Mouse (Mus musculus) heart, embryonic 14.5 days (tissue): ENCODE results near the gene Usp53. TPM values are rescaled to one million over a fixed set of nuclear protein-coding genes. Genes with fewer than 3 reads are reported as not detected.

Source experiments
- ATAC-seq: fragments of 200-750 bp; cut with Nextera tagmentation; 2 replicates; pipeline ENCODE4 v1.8.0; 2017; ENCODE audit warnings: low read depth, moderate TSS enrichment; ENCODE audit not compliant: insufficient number of reproducible peaks, insufficient read depth, low FRiP score
- H3K27ac ChIP-seq, 2 experiments: fragments of 200-500 bp in 1 of 2; fragments of 300-500 bp in 1 of 2; sonication (generic) in 1 of 2; replicated peaks in 1 of 2; 2 replicates each; pipeline ENCODE4 v1.5.1; 2012 to 2014; ENCODE audit warnings: low read depth in 2 of 2, low read length in 2 of 2, control low read depth in 1 of 2, mild to moderate bottlenecking in 1 of 2, mixed read lengths in 1 of 2; ENCODE audit not compliant: control insufficient read depth in 1 of 2, insufficient read depth in 1 of 2
- H3K27me3 ChIP-seq: fragments of 300-500 bp; sonication (generic); 2 replicates; pipeline ENCODE4 v1.6.1; 2014; ENCODE audit warnings: mild to moderate bottlenecking, low read length, control low read depth; ENCODE audit not compliant: control insufficient read depth, insufficient read depth
- H3K36me3 ChIP-seq: fragments of 300-500 bp; sonication (generic); 2 replicates; pipeline ENCODE4 v1.6.1; 2014; ENCODE audit warnings: mild to moderate bottlenecking, control low read depth, low read length, mixed read lengths; ENCODE audit not compliant: control insufficient read depth, insufficient read depth
- H3K4me1 ChIP-seq, 2 experiments: fragments of 200-500 bp in 1 of 2; fragments of 300-500 bp in 1 of 2; sonication (generic) in 1 of 2; 2 replicates each; pipeline ENCODE4 v1.6.1; 2012 to 2014; ENCODE audit warnings: low read length in 2 of 2, control low read depth in 1 of 2, mixed read lengths in 1 of 2; ENCODE audit not compliant: control insufficient read depth in 2 of 2, insufficient read depth in 2 of 2
- H3K4me2 ChIP-seq: fragments of 300-500 bp; sonication (generic); 2 replicates; pipeline ENCODE4 v1.6.1; 2014; ENCODE audit warnings: mild to moderate bottlenecking, low read length
- H3K4me3 ChIP-seq, 2 experiments: fragments of 200-500 bp in 1 of 2; fragments of 300-500 bp in 1 of 2; sonication (generic) in 1 of 2; 2 replicates each; pipeline ENCODE4 v1.5.1; 2012 to 2014; ENCODE audit warnings: low read length in 2 of 2, mild to moderate bottlenecking in 2 of 2, control low read depth in 1 of 2, low read depth in 1 of 2, moderate library complexity in 1 of 2; ENCODE audit not compliant: control insufficient read depth in 1 of 2, insufficient read depth in 1 of 2
- H3K9ac ChIP-seq: fragments of 300-500 bp; sonication (generic); 2 replicates; pipeline ENCODE4 v1.6.1; 2014; ENCODE audit warnings: mild to moderate bottlenecking, low read length
- H3K9me3 ChIP-seq: fragments of 300-500 bp; sonication (generic); 2 replicates; pipeline ENCODE4 v1.6.1; 2016; ENCODE audit warnings: low read length, control low read depth; ENCODE audit not compliant: control insufficient read depth
- WGBS: fragments of 180-500 bp; shearing (Covaris S2); extraction: QIAGEN DNeasy Blood & Tissue Kit; methylation state at CpG from one replicate; pipeline ENCODE4 v1.1.7; 2014; 5-methylcytosine and 5-hydroxymethylcytosine counted together
- polyA plus RNA-seq: library from polyadenylated mRNA; unstranded; fragments of >200 nt; fragmentation: Nextera tagmentation; extraction: Ambion mirVana; gene quantifications from 2 replicates; pipeline ENCODE4 v1.2.1, GENCODE M21; 2014

The Usp53 gene
- polyA plus RNA-seq, 1 experiment from 2014 or later = 9.7 TPM

- no peaks in the 10 kb centered on the region for H3K27me3 ChIP-seq
- WGBS = 0% methylated on average over 30 of the region's 30 CpGs
- ATAC-seq = peak; percentile 81
Observed at GRCm38 (mm10) chr3:122983849-122984248, 461 bp downstream of the Usp53 start.

GRCm38 (mm10) chr3:122975964-122976363 is 8.3 kb downstream of the Usp53 start:
- Histone ChIP-seq H3K9ac (no peak overlapping the region), H3K27ac (no peak overlapping the region), H3K9me3 (no peaks in the 10 kb centered on the region), H3K36me3 (0 out of 2 replicates have a peak, but pooled peaks cover 10% of the 10 kb centered on the region), H3K4me1 (peaks cover 2 to 14% of the 10 kb centered on the region in 2 experiments), H3K4me2 (no peak overlapping the region), H3K27me3 (no peaks in the 10 kb centered on the region), H3K4me3 (no peak overlapping the region)
- 83% methylated on average over 1 of the region's 1 CpGs for WGBS
- no peak for ATAC-seq

More at GRCm38 (mm10) chr3:122983849-122984248, 461 bp downstream of the Usp53 start:
- Histone ChIP-seq H3K4me3 (peak overlapping the region; percentile 82 to 88), H3K9ac (peak overlapping the region; percentile 90), H3K4me2 (peak overlapping the region; percentile 71), H3K36me3 (0 out of 2 replicates have a peak, but pooled peaks cover 3% of the 10 kb centered on the region), H3K9me3 (no peaks in the 10 kb centered on the region), H3K27ac (peak overlapping the region; percentile 95 to 97), H3K4me1 (peaks cover 9 to 20% of the 10 kb centered on the region in 2 experiments)

GRCm38 (mm10) chr3:122975363-122975762 is 8.9 kb downstream of the Usp53 start:
- H3K4me1 ChIP-seq = peaks cover 2 to 14% of the 10 kb centered on the region in 2 experiments
- no peaks in the 10 kb centered on the region for H3K9me3 ChIP-seq
- H3K4me3 ChIP-seq = no peak overlapping the region
- no peaks in the 10 kb centered on the region for H3K27me3 ChIP-seq
- no peak for ATAC-seq
- H3K9ac ChIP-seq = no peak overlapping the region
- 71% methylated on average over 4 of the region's 4 CpGs for WGBS
- 0 out of 2 replicates have a peak, but pooled peaks cover 10% of the 10 kb centered on the region for H3K36me3 ChIP-seq
- H3K4me2 ChIP-seq = no peak overlapping the region
- no peak overlapping the region for H3K27ac ChIP-seq

GRCm38 (mm10) chr3:122974833-122975232 is 9.5 kb downstream of the Usp53 start:
- Histone ChIP-seq H3K4me3 (no peak overlapping the region), H3K4me1 (peaks cover 2 to 14% of the 10 kb centered on the region in 2 experiments), H3K9me3 (no peaks in the 10 kb centered on the region), H3K27me3 (no peaks in the 10 kb centered on the region), H3K27ac (no peak overlapping the region), H3K9ac (no peak overlapping the region), H3K36me3 (0 out of 2 replicates have a peak, but pooled peaks cover 10% of the 10 kb centered on the region), H3K4me2 (no peak overlapping the region)
- no peak for ATAC-seq
- WGBS = 78% methylated on average over 3 of the region's 3 CpGs

GRCm38 (mm10) chr3:122972126-122972822 is 12.0 kb downstream of the Usp53 start:
- 76% methylated on average over 3 of the region's 3 CpGs for WGBS
- Histone ChIP-seq H3K27me3 (no peaks in the 10 kb centered on the region), H3K36me3 (peaks cover 15% of the 10 kb centered on the region), H3K4me2 (no peak overlapping the region), H3K4me3 (no peak overlapping the region), H3K9ac (no peak overlapping the region), H3K27ac (no peak overlapping the region), H3K9me3 (no peaks in the 10 kb centered on the region), H3K4me1 (peaks cover 2 to 14% of the 10 kb centered on the region in 2 experiments)
- no peak for ATAC-seq

GRCm38 (mm10) chr3:122968391-122968790 is 15.9 kb downstream of the Usp53 start:
- WGBS = 81% methylated on average over 9 of the region's 9 CpGs
- H3K27me3 ChIP-seq = no peaks in the 10 kb centered on the region
- H3K4me3 ChIP-seq = no peak overlapping the region
- H3K36me3 ChIP-seq = peaks cover 22% of the 10 kb centered on the region
- ATAC-seq = no peak
- no peaks in the 10 kb centered on the region for H3K9me3 ChIP-seq
- H3K4me2 ChIP-seq = no peak overlapping the region
- H3K27ac ChIP-seq = no peak overlapping the region
- no peak overlapping the region for H3K9ac ChIP-seq
- peaks cover 0 to 7% of the 10 kb centered on the region in 2 experiments; a peak in 1 of 4 replicates for H3K4me1 ChIP-seq

- Histone ChIP-seq H3K4me2 (no peak overlapping the region), H3K4me3 (no peak overlapping the region), H3K9ac (no peak overlapping the region), H3K4me1 (no peaks in the 10 kb centered on the region), H3K9me3 (no peaks in the 10 kb centered on the region), H3K27ac (no peak overlapping the region), H3K36me3 (peaks cover 49% of the 10 kb centered on the region), H3K27me3 (no peaks in the 10 kb centered on the region)
- ATAC-seq = no peak
- WGBS = 81% methylated on average over 5 of the region's 5 CpGs
Observed at GRCm38 (mm10) chr3:122964301-122964700, 20.0 kb downstream of the Usp53 start.
